Mouse (Mus musculus): ENCODE measurements around the gene Bak1. TPM values are rescaled to one million over a fixed set of nuclear protein-coding genes. Genes with fewer than 3 reads are reported as not detected.

Gene Bak1
- polyA plus RNA-seq, 1 experiment, result 8.1 TPM

- H3K9me3 ChIP-seq (ENCODE audit: control insufficient read depth, low read length), result no peaks in the 10 kb centered on the region
- H3K4me1 ChIP-seq (ENCODE audit: control insufficient read depth), result peaks cover 39% of the 10 kb centered on the region
- no peak overlapping the region for H3K4me3 ChIP-seq (replicated peaks)
- no peaks in the 10 kb centered on the region for H3K27me3 ChIP-seq (ENCODE audit: control insufficient read depth)
- H3K36me3 ChIP-seq (ENCODE audit: control insufficient read depth), result peaks cover 24% of the 10 kb centered on the region
- no peak for TF ChIP-seq TAL1 (IDR thresholded peaks at IDR 0.05; ENCODE audit: low read length)
- no peak for TF ChIP-seq GATA1 (IDR thresholded peaks at IDR 0.05; ENCODE audit: low read length)
These were observed 58.6 kb downstream of the Bak1 start for GRCm38 (mm10) chr17:26970221-26970620.

Other genes starting within 250 kb of the Bak1 start
- gene Bnip1, start 247.9 kb downstream of the Bak1 start, polyA plus RNA-seq (2012), result 2.4 and 2.9 TPM in 2 replicates
- not detected in 2 replicates for gene Nkx2-5, start 184.0 kb downstream of the Bak1 start, polyA plus RNA-seq (2012)
- 8.1 and 9.2 TPM in 2 replicates for gene Kifc5b, start 111.9 kb downstream of the Bak1 start, polyA plus RNA-seq (2012)
- gene Phf1, start 96.0 kb downstream of the Bak1 start, polyA plus RNA-seq (2012), result 5.0 and 6.2 TPM in 2 replicates
- gene Cuta, start 89.4 kb downstream of the Bak1 start, polyA plus RNA-seq (2012), result 19.6 and 19.8 TPM in 2 replicates
- 0.78 and 0.86 TPM in 2 replicates for gene Syngap1, start 87.8 kb downstream of the Bak1 start, polyA plus RNA-seq (2012)
- gene Zbtb9, start 55.8 kb downstream of the Bak1 start, polyA plus RNA-seq (2012), result 0.12 and 0.13 TPM in 2 replicates
- gene Itpr3, start 28.3 kb upstream of the Bak1 start, polyA plus RNA-seq (2012), result 0.02 and 0.04 TPM in 2 replicates
- 24.0 and 25.9 TPM in 2 replicates for gene Uqcc2, start 104.9 kb upstream of the Bak1 start, polyA plus RNA-seq (2012)
- 0.03 TPM in 1 of 2 replicates, not detected in the other for gene Ip6k3, start 138.8 kb upstream of the Bak1 start, polyA plus RNA-seq (2012)
- 6.5 and 8.0 TPM in 2 replicates for gene Lemd2, start 175.5 kb upstream of the Bak1 start, polyA plus RNA-seq (2012)